Mouse (Mus musculus): ENCODE data around the gene Trim46.

GRCm38 (mm10) chr3:89281579-89282290, 35.6 kb upstream of the Trim46 start:
- TF ChIP-seq CTCF (IDR thresholded peaks at IDR 0.05; ENCODE audit: borderline replicate concordance, control insufficient read depth, extremely low read depth, insufficient read depth, low read length, poor library complexity) = peak; percentile 90
- no peak for TF ChIP-seq POLR2A (IDR thresholded peaks at IDR 0.05; ENCODE audit: control insufficient read depth, extremely low read depth, insufficient read depth, low read length, poor library complexity)
